Mouse (Mus musculus) hindbrain, embryonic 14.5 days (tissue): ENCODE data around the gene Olfr171. TPM values are rescaled to one million over a fixed set of nuclear protein-coding genes. Genes with fewer than 3 reads are reported as not detected.
"Not testable (repeated sequence)": the region's sequence is repeated elsewhere in the genome, so short reads cannot be mapped to it uniquely, and the experiment has no call there.

Experiments used
- ATAC-seq: fragments of 200-750 bp; cut with Nextera tagmentation; 2 replicates; pipeline ENCODE4 v1.8.0; 2017; ENCODE audit warnings: moderate number of reproducible peaks, mild to moderate bottlenecking, moderate TSS enrichment, moderate library complexity; ENCODE audit not compliant: low FRiP score
- DNase-seq: peaks from one replicate; pipeline ENCODE4 v3.0.0-alpha.2; 2015; ENCODE audit warnings: low spot score
- H3K27ac ChIP-seq: fragments of 300-500 bp; sonication (generic); 2 replicates; pipeline ENCODE4 v1.5.1; 2014; ENCODE audit warnings: mild to moderate bottlenecking, moderate library complexity
- H3K27me3 ChIP-seq: fragments of 300-500 bp; sonication (generic); 2 replicates; pipeline ENCODE4 v1.6.1; 2014; ENCODE audit warnings: mild to moderate bottlenecking, low read length, mixed read lengths; ENCODE audit not compliant: control insufficient read depth, insufficient read depth
- H3K36me3 ChIP-seq: fragments of 300-500 bp; sonication (generic); replicated peaks from 2 replicates; pipeline ENCODE4 v1.6.1; 2014; ENCODE audit not compliant: control insufficient read depth, insufficient read depth
- H3K4me1 ChIP-seq: fragments of 300-500 bp; sonication (generic); replicated peaks from 2 replicates; pipeline ENCODE4 v1.6.1; 2014; ENCODE audit warnings: antibody characterized with exemption, low read length, mixed read lengths; ENCODE audit not compliant: control insufficient read depth, insufficient read depth
- H3K4me2 ChIP-seq: fragments of 300-500 bp; sonication (generic); replicated peaks from 2 replicates; pipeline ENCODE4 v1.6.1; 2014; ENCODE audit warnings: mild to moderate bottlenecking, moderate library complexity
- H3K4me3 ChIP-seq: fragments of 300-500 bp; sonication (generic); replicated peaks from 2 replicates; pipeline ENCODE4 v1.5.1; 2014; ENCODE audit warnings: mild to moderate bottlenecking, low read length
- H3K9ac ChIP-seq: fragments of 300-500 bp; sonication (generic); 2 replicates; pipeline ENCODE4 v1.6.1; 2014
- H3K9me3 ChIP-seq: fragments of 300-500 bp; sonication (generic); 2 replicates; pipeline ENCODE4 v1.6.1; 2016; ENCODE audit warnings: low read length; ENCODE audit not compliant: control insufficient read depth
- WGBS: fragments of 180-500 bp; shearing (Covaris S2); extraction: QIAGEN DNeasy Blood & Tissue Kit; methylation state at CpG from one replicate; pipeline ENCODE4 v1.1.7; 2014; 5-methylcytosine and 5-hydroxymethylcytosine counted together
- polyA plus RNA-seq: library from polyadenylated mRNA; unstranded; fragments of >200 nt; fragmentation: Nextera tagmentation; extraction: Ambion mirVana; gene quantifications from 2 replicates; pipeline ENCODE4 v1.2.1, GENCODE M21; 2014

The Olfr171 gene
- polyA plus RNA-seq: not detected in 2 replicates

- no peak within 1 kb of the TSS for H3K27ac ChIP-seq
- WGBS: 71% methylated on average over 1 of the region's 1 CpGs
- no peaks in the 10 kb centered on the region for H3K36me3 ChIP-seq
- H3K4me3 ChIP-seq: no peak within 1 kb of the TSS
- H3K27me3 ChIP-seq: no peaks in the 10 kb centered on the region
- H3K9ac ChIP-seq: no peak within 1 kb of the TSS
- DNase-seq (no peak), ATAC-seq (no peak)
- no peak within 1 kb of the TSS for H3K4me2 ChIP-seq
- H3K9me3 ChIP-seq: no peaks in the 10 kb centered on the region
- H3K4me1 ChIP-seq: no peaks in the 10 kb centered on the region
Observed at GRCm38 (mm10) chr16:19629816-19630215, at the start of gene Olfr171. Gene Olfr171 (minus strand): TSS chr16:19629916.

- H3K9ac ChIP-seq: no peak overlapping the region
- H3K4me2 ChIP-seq: no peak overlapping the region
- no peak overlapping the region for H3K4me3 ChIP-seq
- H3K9me3 ChIP-seq: no peaks in the 10 kb centered on the region
- ATAC-seq (no peak), DNase-seq (no peak)
- H3K36me3 ChIP-seq: no peaks in the 10 kb centered on the region
- H3K27me3 ChIP-seq: no peaks in the 10 kb centered on the region
- no peak overlapping the region for H3K27ac ChIP-seq
- 95% methylated on average over 2 of the region's 2 CpGs for WGBS
- no peaks in the 10 kb centered on the region for H3K4me1 ChIP-seq
Observed at GRCm38 (mm10) chr16:19670768-19671357, 41.1 kb upstream of the Olfr171 start.

GRCm38 (mm10) chr16:19666312-19666711 lies 36.6 kb upstream of the Olfr171 start:
- no peak overlapping the region for H3K4me2 ChIP-seq
- no peaks in the 10 kb centered on the region for H3K27me3 ChIP-seq
- H3K9me3 ChIP-seq: no peaks in the 10 kb centered on the region
- WGBS: 71% methylated on average over 1 of the region's 1 CpGs
- no peak overlapping the region for H3K9ac ChIP-seq
- H3K36me3 ChIP-seq: no peaks in the 10 kb centered on the region
- H3K27ac ChIP-seq: no peak overlapping the region
- H3K4me3 ChIP-seq: no peak overlapping the region
- H3K4me1 ChIP-seq: no peaks in the 10 kb centered on the region
- ATAC-seq (no peak), DNase-seq (no peak)

DNA sequence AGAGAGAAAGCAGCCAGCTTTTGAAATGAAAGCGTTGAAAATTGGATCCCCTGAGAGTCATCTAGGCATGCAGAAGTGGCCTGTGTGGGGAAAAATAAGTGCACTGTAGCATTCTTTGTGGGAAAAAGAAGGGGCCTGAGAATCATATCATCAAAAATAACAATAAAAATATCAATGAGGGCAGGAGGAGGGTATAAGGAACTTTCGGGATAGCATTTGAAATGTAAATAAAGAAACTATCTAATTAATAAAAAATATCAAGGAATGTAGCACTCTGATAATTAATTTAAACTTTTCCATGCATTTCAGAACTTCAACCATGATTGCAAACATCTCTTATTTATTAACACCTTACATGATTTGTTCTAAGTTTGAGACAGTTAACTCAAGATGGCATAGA lies 17.9 kb downstream of the Olfr171 start, which contains the start of gene Olfr170:
TSS of gene Olfr170 (minus strand) at position 101 of the 400 bp plus-strand sequence.
- 94% methylated on average over 2 of the region's 2 CpGs for WGBS
- DNase-seq, ATAC-seq, H3K9ac ChIP-seq, H3K27ac ChIP-seq, H3K4me1 ChIP-seq, H3K27me3 ChIP-seq, H3K4me3 ChIP-seq, H3K4me2 ChIP-seq, H3K9me3 ChIP-seq, H3K36me3 ChIP-seq: not testable (repeated sequence)

GRCm38 (mm10) chr16:19603166-19603565 lies 26.6 kb downstream of the Olfr171 start:
- Histone ChIP-seq H3K4me3 (no peak overlapping the region), H3K4me2 (no peak overlapping the region), H3K4me1 (no peaks in the 10 kb centered on the region), H3K9me3 (no peaks in the 10 kb centered on the region), H3K27me3 (no peaks in the 10 kb centered on the region), H3K27ac (no peak overlapping the region), H3K9ac (no peak overlapping the region), H3K36me3 (no peaks in the 10 kb centered on the region)
- ATAC-seq (no peak), DNase-seq (no peak)
- 71% methylated on average over 2 of the region's 2 CpGs for WGBS

Other genes starting within 250 kb of the Olfr171 start
- gene Olfr165, start 206.8 kb downstream of the Olfr171 start, polyA plus RNA-seq: not detected in 2 replicates
- gene Olfr166, start 146.2 kb downstream of the Olfr171 start, polyA plus RNA-seq: not detected in 2 replicates
- not detected in 2 replicates for gene Olfr167, start 107.7 kb downstream of the Olfr171 start, polyA plus RNA-seq
- not detected in 2 replicates for gene Olfr168, start 94.4 kb downstream of the Olfr171 start, polyA plus RNA-seq
- gene Olfr169, start 58.1 kb downstream of the Olfr171 start, polyA plus RNA-seq: not detected in 2 replicates
- not detected in 2 replicates for gene Olfr170, start 18.0 kb downstream of the Olfr171 start, polyA plus RNA-seq
- gene Lamp3, start 76.5 kb upstream of the Olfr171 start, polyA plus RNA-seq: not detected in 2 replicates
- gene B3gnt5, start 130.3 kb upstream of the Olfr171 start, polyA plus RNA-seq: 47.4 and 51.3 TPM in 2 replicates